Mouse (Mus musculus) limb, embryonic 10.5 days (tissue): ENCODE data around the gene Rxra. TPM values are rescaled to one million over a fixed set of nuclear protein-coding genes. Genes with fewer than 3 reads are reported as not detected.
A peak's percentile ranks its signal among the peaks of the same experiment; 100 is the strongest.

Experiments
- DNase-seq: peaks from one replicate; pipeline ENCODE4 v3.0.0-alpha.2; 2017; ENCODE audit warnings: low spot score
- H3K27ac ChIP-seq: fragments of 300-500 bp; sonication (generic); 2 replicates; pipeline ENCODE4 v1.5.1; 2016; ENCODE audit warnings: mild to moderate bottlenecking
- H3K27me3 ChIP-seq: fragments of 300-500 bp; sonication (generic); 2 replicates; pipeline ENCODE4 v1.6.1; 2016; ENCODE audit warnings: low read depth, mild to moderate bottlenecking; ENCODE audit not compliant: poor library complexity, severe bottlenecking
- H3K36me3 ChIP-seq: fragments of 300-500 bp; sonication (generic); 2 replicates; pipeline ENCODE4 v1.6.1; 2016; ENCODE audit warnings: mild to moderate bottlenecking, moderate library complexity
- H3K4me1 ChIP-seq: fragments of 300-500 bp; sonication (generic); 2 replicates; pipeline ENCODE4 v1.6.1; 2016
- H3K4me3 ChIP-seq: fragments of 300-500 bp; sonication (generic); 2 replicates; pipeline ENCODE4 v1.5.1; 2016; ENCODE audit warnings: mild to moderate bottlenecking, moderate library complexity
- H3K9me3 ChIP-seq: fragments of 300-500 bp; sonication (generic); replicated peaks from 2 replicates; pipeline ENCODE4 v1.6.1; 2016; ENCODE audit warnings: mild to moderate bottlenecking
- WGBS: fragments of 180-500 bp; shearing (Covaris S2); methylation state at CpG from one replicate; pipeline ENCODE4 v1.1.7; 2016; 5-methylcytosine and 5-hydroxymethylcytosine counted together
- polyA plus RNA-seq: library from polyadenylated mRNA; unstranded; fragments of >200 nt; fragmentation: Nextera tagmentation; extraction: Ambion mirVana; gene quantifications from 2 replicates; pipeline ENCODE4 v1.2.1, GENCODE M21; 2016

Gene Rxra
- polyA plus RNA-seq, 1 experiment from 2014 or later, result 10.9 TPM

GRCm38 (mm10) chr2:27734800-27735199 lies 58.6 kb downstream of the Rxra start:
- WGBS, result 77% methylated on average over 2 of the region's 2 CpGs
- H3K36me3 ChIP-seq, result peaks cover 23% of the 10 kb centered on the region
- H3K27me3 ChIP-seq, result no peaks in the 10 kb centered on the region
- H3K4me1 ChIP-seq, result peaks cover 62% of the 10 kb centered on the region
- H3K9me3 ChIP-seq, result no peaks in the 10 kb centered on the region
- peak overlapping the region; percentile 67 for H3K27ac ChIP-seq
- H3K4me3 ChIP-seq, result 0 out of 2 replicates have a peak overlapping the region, but pooled peaks have one; percentile 6
- no peak for DNase-seq

GRCm38 (mm10) chr2:27736802-27737201 lies 60.6 kb downstream of the Rxra start:
- DNase-seq, result no peak
- 84% methylated on average over 5 of the region's 5 CpGs for whole genome bisulfite sequencing
- Histone ChIP-seq H3K4me3 (no peak overlapping the region), H3K27me3 (no peaks in the 10 kb centered on the region), H3K27ac (no peak overlapping the region), H3K36me3 (peaks cover 33% of the 10 kb centered on the region), H3K4me1 (peaks cover 69% of the 10 kb centered on the region), H3K9me3 (no peaks in the 10 kb centered on the region)

- Histone ChIP-seq H3K9me3 (no peaks in the 10 kb centered on the region), H3K4me3 (no peak overlapping the region), H3K4me1 (peaks cover 53% of the 10 kb centered on the region), H3K36me3 (peaks cover 49% of the 10 kb centered on the region), H3K27me3 (no peaks in the 10 kb centered on the region), H3K27ac (no peak overlapping the region)
- no peak for DNase-seq
- WGBS, result 92% methylated on average over 3 of the region's 3 CpGs
These were observed 62.2 kb downstream of the Rxra start for GRCm38 (mm10) chr2:27738396-27738795.

GRCm38 (mm10) chr2:27740091-27740608 lies 63.9 kb downstream of the Rxra start:
- peaks cover 66% of the 10 kb centered on the region for H3K36me3 ChIP-seq
- no peaks in the 10 kb centered on the region for H3K27me3 ChIP-seq
- H3K9me3 ChIP-seq, result no peaks in the 10 kb centered on the region
- peak; percentile 85 for DNase-seq
- H3K4me1 ChIP-seq, result peaks cover 52% of the 10 kb centered on the region
- WGBS, result 1% methylated on average over 16 of the region's 16 CpGs
- peak overlapping the region; percentile 28 for H3K4me3 ChIP-seq
- H3K27ac ChIP-seq, result peak overlapping the region; percentile 70

GRCm38 (mm10) chr2:27743177-27743576 lies 66.9 kb downstream of the Rxra start:
- Histone ChIP-seq H3K4me3 (no peak overlapping the region), H3K27ac (no peak overlapping the region), H3K36me3 (peaks cover 71% of the 10 kb centered on the region), H3K4me1 (peaks cover 63% of the 10 kb centered on the region), H3K27me3 (no peaks in the 10 kb centered on the region), H3K9me3 (no peaks in the 10 kb centered on the region)
- 87% methylated on average over 1 of the region's 1 CpGs for WGBS
- DNase-seq, result no peak

- WGBS, result 90% methylated on average over 7 of the region's 7 CpGs
- peaks cover 71% of the 10 kb centered on the region for H3K36me3 ChIP-seq
- H3K4me3 ChIP-seq, result no peak overlapping the region
- peaks cover 57% of the 10 kb centered on the region for H3K4me1 ChIP-seq
- no peaks in the 10 kb centered on the region for H3K27me3 ChIP-seq
- DNase-seq, result no peak
- H3K9me3 ChIP-seq, result no peaks in the 10 kb centered on the region
- H3K27ac ChIP-seq, result 0 out of 2 replicates have a peak overlapping the region, but pooled peaks have one; percentile 50
These were observed 67.8 kb downstream of the Rxra start for GRCm38 (mm10) chr2:27743863-27744611.

- WGBS, result 76% methylated on average over 13 of the region's 13 CpGs
- Histone ChIP-seq H3K9me3 (no peaks in the 10 kb centered on the region), H3K27me3 (no peaks in the 10 kb centered on the region), H3K4me3 (no peak overlapping the region), H3K4me1 (peaks cover 52% of the 10 kb centered on the region), H3K36me3 (peaks cover 76% of the 10 kb centered on the region), H3K27ac (peak overlapping the region; percentile 50)
- no peak for DNase-seq
These were observed 68.5 kb downstream of the Rxra start for GRCm38 (mm10) chr2:27744612-27745351.

GRCm38 (mm10) chr2:27745673-27746620 lies 69.7 kb downstream of the Rxra start:
- Histone ChIP-seq H3K4me1 (peaks cover 52% of the 10 kb centered on the region), H3K9me3 (no peaks in the 10 kb centered on the region), H3K27ac (peak overlapping the region; percentile 50), H3K4me3 (no peak overlapping the region), H3K36me3 (peaks cover 86% of the 10 kb centered on the region), H3K27me3 (no peaks in the 10 kb centered on the region)
- DNase-seq, result no peak
- WGBS, result 21% methylated on average over 18 of the region's 18 CpGs

- H3K4me3 ChIP-seq, result no peak overlapping the region
- 0 out of 2 replicates have a peak overlapping the region, but pooled peaks have one; percentile 40 for H3K27ac ChIP-seq
- H3K4me1 ChIP-seq, result peaks cover 54% of the 10 kb centered on the region
- DNase-seq, result no peak
- WGBS, result 60% methylated on average over 2 of the region's 2 CpGs
- no peaks in the 10 kb centered on the region for H3K27me3 ChIP-seq
- peaks cover 86% of the 10 kb centered on the region for H3K36me3 ChIP-seq
- H3K9me3 ChIP-seq, result no peaks in the 10 kb centered on the region
These were observed 70.6 kb downstream of the Rxra start for GRCm38 (mm10) chr2:27746854-27747253.

GRCm38 (mm10) chr2:27748984-27749383 lies 72.7 kb downstream of the Rxra start:
- H3K4me3 ChIP-seq, result no peak overlapping the region
- DNase-seq, result no peak
- no peaks in the 10 kb centered on the region for H3K9me3 ChIP-seq
- no peak overlapping the region for H3K27ac ChIP-seq
- peaks cover 86% of the 10 kb centered on the region for H3K36me3 ChIP-seq
- peaks cover 50% of the 10 kb centered on the region for H3K4me1 ChIP-seq
- no peaks in the 10 kb centered on the region for H3K27me3 ChIP-seq
- WGBS, result 92% methylated on average over 11 of the region's 11 CpGs

GRCm38 (mm10) chr2:27750399-27751134 lies 74.3 kb downstream of the Rxra start:
- Histone ChIP-seq H3K27ac (peak overlapping the region; percentile 61; the same call in 1 of the 2 replicates), H3K27me3 (no peaks in the 10 kb centered on the region), H3K36me3 (peaks cover 91% of the 10 kb centered on the region), H3K4me3 (no peak overlapping the region), H3K9me3 (no peaks in the 10 kb centered on the region), H3K4me1 (peaks cover 34% of the 10 kb centered on the region)
- 62% methylated on average over 12 of the region's 12 CpGs for WGBS
- DNase-seq, result no peak

GRCm38 (mm10) chr2:27751135-27751519 lies 74.9 kb downstream of the Rxra start:
- H3K4me1 ChIP-seq, result peaks cover 28% of the 10 kb centered on the region
- peak overlapping the region; percentile 61; the same call in 1 of the 2 replicates for H3K27ac ChIP-seq
- WGBS, result 36% methylated on average over 7 of the region's 7 CpGs

More at GRCm38 (mm10) chr2:27751135-27751519, 74.9 kb downstream of the Rxra start:
- no peak for DNase-seq
- Histone ChIP-seq H3K9me3 (no peaks in the 10 kb centered on the region), H3K36me3 (peaks cover 96% of the 10 kb centered on the region), H3K4me3 (no peak overlapping the region), H3K27me3 (no peaks in the 10 kb centered on the region)
